Mouse (Mus musculus): ENCODE data around the gene Zbtb32. TPM values are rescaled to one million over a fixed set of nuclear protein-coding genes. Genes with fewer than 3 reads are reported as not detected.

Gene Zbtb32
- polyA plus RNA-seq, 1 experiment from 2014 or later = 0.27 TPM

- WGBS = under 1% methylated on average over 20 of the region's 20 CpGs
These were observed 39.2 kb downstream of the Zbtb32 start, which contains the start of gene Lin37 for GRCm38 (mm10) chr7:30559443-30559954. Gene Lin37 (minus strand): TSS chr7:30559838.

DNA sequence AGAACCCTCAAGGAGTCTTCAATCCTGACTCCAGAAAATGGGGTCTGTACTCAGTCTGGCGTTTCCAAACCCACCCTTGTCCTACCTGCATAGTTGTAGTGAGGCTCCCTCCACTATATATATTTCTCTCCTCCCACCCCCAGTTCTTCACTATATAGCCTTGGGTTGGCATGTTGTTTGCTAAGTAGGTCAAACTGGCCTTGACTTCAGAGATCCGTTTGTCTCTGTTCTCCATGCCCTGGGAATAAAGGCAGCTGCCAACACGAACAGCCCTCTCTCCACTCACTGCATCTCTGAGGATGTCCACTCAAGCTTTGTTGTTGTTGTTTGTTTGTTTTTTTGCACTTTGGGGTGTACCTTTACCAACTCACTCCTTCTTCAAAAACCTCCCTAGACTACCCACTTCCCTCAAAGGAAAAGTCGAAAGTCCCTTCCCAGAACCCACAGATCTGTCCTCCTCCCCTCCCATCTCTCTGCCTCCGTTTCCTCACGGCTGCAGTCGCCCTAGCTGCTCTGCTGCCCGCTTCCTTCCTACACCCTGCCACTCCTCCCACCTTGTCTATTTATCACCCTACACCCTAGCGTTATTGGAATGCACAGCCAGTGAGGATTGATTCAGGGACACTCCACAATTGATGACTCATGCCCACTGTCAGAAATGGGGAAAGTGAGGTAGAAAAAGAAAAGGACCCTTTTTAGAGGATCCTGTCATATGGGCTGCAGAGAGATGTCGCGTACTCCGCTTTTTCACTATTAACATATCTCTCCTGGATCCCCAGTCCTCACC, 39.9 kb downstream of the Zbtb32 start:
- 15% methylated on average over 12 of the region's 12 CpGs for WGBS
- Histone ChIP-seq H3K36me3 (ENCODE audit: control insufficient read depth, insufficient read depth, low read length) (peaks cover 20% of the 10 kb centered on the region), H3K9ac (replicated peaks; ENCODE audit: low read depth, low read length) (peak overlapping the region; percentile 62), H3K27ac (ENCODE audit: low read length) (peak overlapping the region; percentile 28; the same call in 1 of the 2 replicates), H3K4me2 (replicated peaks; ENCODE audit: low read depth, low read length) (peak overlapping the region; percentile 90), H3K27me3 (ENCODE audit: control insufficient read depth, insufficient read depth, low read length) (no peaks in the 10 kb centered on the region), H3K9me3 (ENCODE audit: control insufficient read depth, low read depth, low read length) (no peaks in the 10 kb centered on the region), H3K4me1 (ENCODE audit: control insufficient read depth, insufficient read depth, low read length) (peaks cover 11% of the 10 kb centered on the region; the same call in 1 of the 2 replicates), H3K4me3 (ENCODE audit: low read depth, low read length) (peak overlapping the region; percentile 68)
- ATAC-seq (ENCODE audit: insufficient number of reproducible peaks, insufficient read depth, low FRiP score, low read depth) = no peak

More at GRCm38 (mm10) chr7:30559443-30559954, 39.2 kb downstream of the Zbtb32 start, which contains the start of gene Lin37:
- Histone ChIP-seq H3K27me3 (ENCODE audit: control insufficient read depth, insufficient read depth, low read length) (no peaks in the 10 kb centered on the region), H3K9me3 (ENCODE audit: control insufficient read depth, low read depth, low read length) (no peaks in the 10 kb centered on the region), H3K9ac (replicated peaks; ENCODE audit: low read depth, low read length) (peak within 1 kb of the TSS; percentile 62), H3K27ac (ENCODE audit: low read length) (peak within 1 kb of the TSS; percentile 28; the same call in 1 of the 2 replicates), H3K4me1 (ENCODE audit: control insufficient read depth, insufficient read depth, low read length) (peaks cover 11% of the 10 kb centered on the region; the same call in 1 of the 2 replicates), H3K4me3 (ENCODE audit: low read depth, low read length) (peak within 1 kb of the TSS; percentile 68), H3K36me3 (ENCODE audit: control insufficient read depth, insufficient read depth, low read length) (peaks cover 22% of the 10 kb centered on the region), H3K4me2 (replicated peaks; ENCODE audit: low read depth, low read length) (peak within 1 kb of the TSS; percentile 90)
- peak; percentile 87 for ATAC-seq (ENCODE audit: insufficient number of reproducible peaks, insufficient read depth, low FRiP score, low read depth)

DNA sequence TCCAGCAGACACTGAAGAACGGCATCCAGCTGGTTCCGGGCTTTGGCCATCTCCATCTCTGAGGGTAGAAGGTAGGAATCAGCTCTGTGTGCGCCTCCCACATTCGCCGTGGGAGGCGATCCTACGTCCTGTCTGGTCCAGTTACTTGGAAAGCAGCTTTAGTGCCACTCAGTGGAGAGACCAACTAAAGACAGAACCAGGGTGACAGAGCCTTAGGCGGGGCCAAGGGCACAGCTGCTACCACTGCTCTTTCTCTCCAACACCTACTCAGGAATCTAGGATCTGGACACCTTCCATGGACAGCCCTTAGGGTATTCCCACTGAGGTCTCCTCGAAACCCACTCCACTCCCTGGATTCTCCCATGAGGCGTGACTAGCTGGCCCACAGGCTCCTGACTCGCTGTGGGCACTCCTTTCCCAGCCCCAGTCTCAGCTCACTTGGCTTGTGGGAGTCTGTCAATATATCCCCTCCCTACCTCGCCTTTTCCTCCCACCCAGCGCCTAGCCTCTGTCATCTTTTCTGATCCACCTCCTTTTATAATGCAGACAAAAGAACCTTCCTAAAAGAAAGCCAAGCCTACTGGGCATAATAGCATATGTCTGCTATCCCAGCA, 40.7 kb downstream of the Zbtb32 start:
- no peaks in the 10 kb centered on the region for H3K27me3 ChIP-seq (ENCODE audit: control insufficient read depth, insufficient read depth, low read length)
- WGBS = 90% methylated on average over 13 of the region's 13 CpGs
- no peak overlapping the region for H3K27ac ChIP-seq (ENCODE audit: low read length)
- ATAC-seq (ENCODE audit: insufficient number of reproducible peaks, insufficient read depth, low FRiP score, low read depth) = no peak
- H3K9me3 ChIP-seq (ENCODE audit: control insufficient read depth, low read depth, low read length) = no peaks in the 10 kb centered on the region
- no peak overlapping the region for H3K9ac ChIP-seq (replicated peaks; ENCODE audit: low read depth, low read length)
- H3K4me1 ChIP-seq (ENCODE audit: control insufficient read depth, insufficient read depth, low read length) = peaks cover 18% of the 10 kb centered on the region; the same call in 1 of the 2 replicates
- H3K4me2 ChIP-seq (replicated peaks; ENCODE audit: low read depth, low read length) = peak overlapping the region; percentile 90; the same call in 1 of the 2 replicates
- H3K36me3 ChIP-seq (ENCODE audit: control insufficient read depth, insufficient read depth, low read length) = peaks cover 20% of the 10 kb centered on the region
- H3K4me3 ChIP-seq (ENCODE audit: low read depth, low read length) = 0 out of 2 replicates have a peak overlapping the region, but pooled peaks have one; percentile 68

- no peak overlapping the region for H3K27ac ChIP-seq (ENCODE audit: low read length)
- 94% methylated on average over 18 of the region's 18 CpGs for WGBS
- no peaks in the 10 kb centered on the region for H3K9me3 ChIP-seq (ENCODE audit: control insufficient read depth, low read depth, low read length)
- no peak for ATAC-seq (ENCODE audit: insufficient number of reproducible peaks, insufficient read depth, low FRiP score, low read depth)
- H3K27me3 ChIP-seq (ENCODE audit: control insufficient read depth, insufficient read depth, low read length) = no peaks in the 10 kb centered on the region
- H3K36me3 ChIP-seq (ENCODE audit: control insufficient read depth, insufficient read depth, low read length) = peaks cover 20% of the 10 kb centered on the region
- no peak overlapping the region for H3K9ac ChIP-seq (replicated peaks; ENCODE audit: low read depth, low read length)
- H3K4me1 ChIP-seq (ENCODE audit: control insufficient read depth, insufficient read depth, low read length) = peaks cover 20% of the 10 kb centered on the region; the same call in 1 of the 2 replicates
- no peak overlapping the region for H3K4me3 ChIP-seq (ENCODE audit: low read depth, low read length)
- H3K4me2 ChIP-seq (replicated peaks; ENCODE audit: low read depth, low read length) = no peak overlapping the region
These were observed 41.7 kb downstream of the Zbtb32 start for GRCm38 (mm10) chr7:30556894-30557536.

GRCm38 (mm10) chr7:30553810-30554584, 44.7 kb downstream of the Zbtb32 start:
- peaks cover 21% of the 10 kb centered on the region for H3K36me3 ChIP-seq (ENCODE audit: control insufficient read depth, insufficient read depth, low read length)
- peaks cover 22% of the 10 kb centered on the region; the same call in 1 of the 2 replicates for H3K4me1 ChIP-seq (ENCODE audit: control insufficient read depth, insufficient read depth, low read length)
- no peak overlapping the region for H3K27ac ChIP-seq (ENCODE audit: low read length)
- H3K4me3 ChIP-seq (ENCODE audit: low read depth, low read length) = peak overlapping the region; percentile 59
- H3K9me3 ChIP-seq (ENCODE audit: control insufficient read depth, low read depth, low read length) = no peaks in the 10 kb centered on the region
- no peaks in the 10 kb centered on the region for H3K27me3 ChIP-seq (ENCODE audit: control insufficient read depth, insufficient read depth, low read length)
- peak overlapping the region; percentile 97 for H3K4me2 ChIP-seq (replicated peaks; ENCODE audit: low read depth, low read length)
- H3K9ac ChIP-seq (replicated peaks; ENCODE audit: low read depth, low read length) = peak overlapping the region; percentile 54; the same call in 1 of the 2 replicates
- 82% methylated on average over 22 of the region's 22 CpGs for WGBS
- ATAC-seq (ENCODE audit: insufficient number of reproducible peaks, insufficient read depth, low FRiP score, low read depth) = no peak

- Histone ChIP-seq H3K27ac (ENCODE audit: low read length) (peak overlapping the region; percentile 87), H3K4me1 (ENCODE audit: control insufficient read depth, insufficient read depth, low read length) (peaks cover 14% of the 10 kb centered on the region; the same call in 1 of the 2 replicates), H3K4me2 (replicated peaks; ENCODE audit: low read depth, low read length) (peak overlapping the region; percentile 97), H3K9me3 (ENCODE audit: control insufficient read depth, low read depth, low read length) (no peaks in the 10 kb centered on the region), H3K27me3 (ENCODE audit: control insufficient read depth, insufficient read depth, low read length) (no peaks in the 10 kb centered on the region), H3K4me3 (ENCODE audit: low read depth, low read length) (peak overlapping the region; percentile 59), H3K9ac (replicated peaks; ENCODE audit: low read depth, low read length) (peak overlapping the region; percentile 54), H3K36me3 (ENCODE audit: control insufficient read depth, insufficient read depth, low read length) (peaks cover 23% of the 10 kb centered on the region)
- no peak for ATAC-seq (ENCODE audit: insufficient number of reproducible peaks, insufficient read depth, low FRiP score, low read depth)
- WGBS = 5% methylated on average over 23 of the region's 23 CpGs
These were observed 45.6 kb downstream of the Zbtb32 start for GRCm38 (mm10) chr7:30553021-30553589.

DNA sequence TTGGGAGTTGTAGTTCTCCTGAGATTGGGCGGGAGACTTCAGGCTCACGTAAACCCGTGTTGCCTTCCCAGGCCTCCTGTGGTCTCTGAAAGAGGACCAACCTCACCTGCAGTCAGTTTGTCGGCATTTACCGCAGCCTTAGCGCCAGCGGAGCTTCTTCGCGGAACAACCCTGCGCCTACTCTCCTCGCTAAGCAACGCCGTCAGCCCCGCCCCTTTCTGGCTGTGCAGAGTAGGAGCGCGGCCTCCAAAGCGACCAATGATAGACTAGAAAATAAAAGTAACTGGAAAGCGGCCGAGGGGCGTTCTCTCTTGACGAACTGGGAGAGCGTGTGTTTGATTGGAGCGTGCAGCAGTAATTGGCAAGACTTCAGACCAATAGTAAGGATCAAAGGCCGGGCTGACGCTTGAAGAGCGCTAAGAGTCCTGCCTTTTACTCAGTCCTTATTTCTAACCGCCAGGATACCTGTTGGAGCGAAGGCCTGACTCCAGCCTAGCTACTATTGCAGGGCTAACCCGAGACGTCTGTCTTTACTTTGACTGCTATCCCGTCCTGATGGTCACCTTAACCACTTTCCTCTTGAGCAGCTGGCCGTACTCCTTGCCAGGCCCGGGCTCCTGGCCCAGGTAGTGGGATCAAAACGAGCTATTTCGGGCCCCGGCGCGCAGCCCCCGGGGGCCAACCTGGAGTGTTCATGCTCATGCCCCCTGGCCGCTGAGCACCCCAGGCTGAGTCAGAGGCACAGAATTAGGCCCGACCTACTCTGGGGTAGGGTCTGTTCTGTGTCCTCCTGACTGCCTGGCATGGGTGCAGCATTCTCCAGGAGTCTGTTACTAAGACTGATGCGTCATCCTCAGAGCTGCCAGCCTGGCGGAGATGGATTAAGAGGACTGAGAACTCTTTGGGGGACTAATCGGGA, 46.3 kb downstream of the Zbtb32 start, which contains the start of the genes Hspb6 and Proser3:
TSS of gene Hspb6 (plus strand) at position 77 of the 919 bp plus-strand sequence.
TSS of gene Proser3 (minus strand) at position 198 of the 919 bp plus-strand sequence.
- ATAC-seq (ENCODE audit: insufficient number of reproducible peaks, insufficient read depth, low FRiP score, low read depth) = peak; percentile 95
- Histone ChIP-seq H3K9ac (replicated peaks; ENCODE audit: low read depth, low read length) (peak within 1 kb of the TSS; percentile 62), H3K36me3 (ENCODE audit: control insufficient read depth, insufficient read depth, low read length) (peaks cover 23% of the 10 kb centered on the region), H3K4me2 (replicated peaks; ENCODE audit: low read depth, low read length) (peak within 1 kb of the TSS; percentile 97), H3K4me3 (ENCODE audit: low read depth, low read length) (peak within 1 kb of the TSS; percentile 59), H3K27ac (ENCODE audit: low read length) (peak within 1 kb of the TSS; percentile 97), H3K27me3 (ENCODE audit: control insufficient read depth, insufficient read depth, low read length) (no peaks in the 10 kb centered on the region), H3K9me3 (ENCODE audit: control insufficient read depth, low read depth, low read length) (no peaks in the 10 kb centered on the region), H3K4me1 (ENCODE audit: control insufficient read depth, insufficient read depth, low read length) (peaks cover 12% of the 10 kb centered on the region; the same call in 1 of the 2 replicates)
- WGBS = under 1% methylated on average over 44 of the region's 44 CpGs

Data from stomach, embryonic 14.5 days (tissue).